Mouse (Mus musculus): ENCODE results near the gene Zfp385b.

The Zfp385b gene

GRCm38 (mm10) chr2:77705476-77705875, 114.0 kb downstream of the Zfp385b start:
- in situ Hi-C loops (cut with MboI): no loop called here

DNA sequence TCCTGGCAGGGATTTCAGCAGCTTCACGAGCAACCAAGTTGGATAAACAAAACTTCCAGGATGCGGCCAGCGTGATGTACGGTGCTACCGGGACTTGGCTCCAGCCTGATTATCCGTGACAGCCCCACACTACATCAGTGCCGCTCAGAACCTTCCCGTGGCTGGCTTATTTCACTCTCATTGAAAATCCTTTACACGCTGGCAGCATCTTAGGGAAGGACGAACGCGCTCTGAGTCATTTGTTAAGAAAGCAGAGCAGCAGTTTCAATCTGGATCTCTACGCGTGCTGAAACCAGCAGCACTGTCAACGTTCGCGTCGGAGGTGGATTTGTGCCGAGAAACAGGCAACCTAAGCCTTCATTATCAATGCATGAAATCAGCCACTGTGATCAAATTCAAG, 116.4 kb downstream of the Zfp385b start:
- in situ Hi-C loops (cut with MboI): no loop called here

GRCm38 (mm10) chr2:77691174-77691573, 128.3 kb downstream of the Zfp385b start:
- in situ Hi-C loops (cut with MboI): no loop called here

GRCm38 (mm10) chr2:77690316-77690715, 129.1 kb downstream of the Zfp385b start:
- in situ Hi-C loops (cut with MboI): no loop called here

DNA sequence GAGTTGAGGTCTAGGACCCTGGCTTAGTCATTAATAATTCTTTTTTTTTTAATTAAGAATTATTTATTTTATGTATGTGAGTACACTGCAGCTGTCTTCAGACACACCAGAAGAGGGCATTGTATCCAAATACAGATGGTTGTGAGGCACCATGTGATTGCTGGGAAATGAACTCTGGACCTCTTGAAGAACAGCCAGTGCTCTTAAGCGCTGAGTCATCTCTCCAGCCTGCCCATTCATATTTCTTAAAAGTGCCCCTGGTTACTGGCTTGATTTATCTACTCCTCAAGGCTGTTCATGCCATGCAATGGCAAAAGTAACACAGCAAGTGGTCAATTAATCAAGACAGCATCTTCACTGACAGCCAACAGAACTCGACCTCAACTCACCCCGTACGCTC, 130.8 kb downstream of the Zfp385b start:
- in situ Hi-C loops (cut with MboI): no loop called here

DNA sequence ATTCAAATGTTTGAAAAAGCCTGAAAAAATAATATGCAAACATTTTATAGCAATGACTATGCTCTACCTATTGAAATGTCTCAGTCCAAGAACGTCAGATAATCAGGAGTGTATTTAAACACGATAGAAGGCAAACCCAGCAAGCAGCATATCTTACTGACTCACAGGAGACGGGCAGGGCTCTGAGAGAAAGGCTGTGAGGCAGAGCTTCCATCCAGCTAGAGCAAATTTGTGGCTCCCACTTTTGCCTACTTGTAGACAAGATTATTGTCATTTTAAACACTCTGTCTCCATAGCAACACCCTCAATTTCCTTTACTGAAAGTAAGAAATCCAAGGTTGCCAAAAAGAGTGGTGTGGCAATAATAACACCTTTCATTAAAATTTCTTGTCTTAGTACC, 135.4 kb downstream of the Zfp385b start:
- in situ Hi-C loops (cut with MboI): no loop called here

- in situ Hi-C loops (cut with MboI): no loop called here
These were observed 137.2 kb downstream of the Zfp385b start for GRCm38 (mm10) chr2:77682205-77682604.

GRCm38 (mm10) chr2:77681741-77682140, 137.7 kb downstream of the Zfp385b start:
- in situ Hi-C loops (cut with MboI): no loop called here

DNA sequence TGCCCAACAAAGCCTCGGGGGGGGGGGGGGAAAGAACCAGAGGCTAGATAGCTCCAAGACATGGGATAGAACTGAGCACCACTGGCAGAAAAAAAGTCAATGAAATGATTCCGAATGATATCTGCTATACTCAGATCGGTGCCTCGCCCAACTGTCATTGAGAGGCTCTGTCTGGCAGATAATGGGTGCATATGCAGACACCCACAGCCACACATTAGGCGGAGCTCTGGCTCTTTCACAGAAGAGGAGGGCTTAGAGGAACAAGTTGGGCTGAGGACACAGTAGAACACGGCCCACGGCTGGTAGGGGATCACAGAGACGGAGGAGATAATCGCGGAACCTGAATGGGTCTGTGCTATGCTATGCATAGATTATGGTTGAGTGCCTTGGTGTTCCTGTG, 145.7 kb downstream of the Zfp385b start:
- in situ Hi-C loops (cut with MboI): no loop called here

- in situ Hi-C loops (cut with MboI): no loop called here
These were observed 147.1 kb downstream of the Zfp385b start for GRCm38 (mm10) chr2:77672215-77672905.

DNA sequence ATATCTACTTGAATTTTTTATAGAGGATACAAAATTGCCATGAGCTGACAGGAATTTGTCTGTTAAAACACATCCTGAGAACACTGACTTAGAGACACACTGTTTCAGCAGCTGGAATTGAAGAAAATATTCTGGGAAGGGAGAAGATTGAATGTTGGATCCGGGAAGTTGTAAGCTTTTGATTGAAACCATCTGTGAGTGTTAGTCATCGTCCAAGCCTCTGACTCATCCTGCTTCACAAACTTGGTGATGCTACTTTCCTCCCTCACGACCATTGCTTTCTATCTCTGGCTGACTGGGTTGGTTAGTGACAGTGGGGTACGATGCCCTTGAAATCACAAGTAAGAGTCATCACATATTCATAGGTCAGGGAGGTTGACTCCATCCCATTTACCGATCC, 157.3 kb downstream of the Zfp385b start:
- in situ Hi-C loops (cut with MboI): no loop called here

DNA sequence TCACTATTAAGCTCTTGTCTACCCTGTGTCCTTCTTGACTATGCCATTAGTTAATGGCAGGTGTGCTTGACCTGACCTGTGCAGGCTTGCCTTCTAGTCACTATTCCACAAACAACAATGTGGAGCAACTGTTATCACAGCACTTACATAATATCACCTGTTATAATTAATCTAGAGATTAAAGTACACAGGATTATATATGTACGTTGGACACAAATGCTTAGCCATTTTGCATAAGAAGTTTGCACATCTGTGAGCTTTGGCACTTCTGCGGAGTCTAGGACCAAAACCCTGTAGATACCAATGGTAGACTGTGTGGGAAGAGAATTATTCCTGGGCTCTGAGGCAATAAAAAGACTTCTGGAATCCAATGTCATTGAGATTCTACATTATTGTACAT, 165.8 kb downstream of the Zfp385b start:
- in situ Hi-C loops (cut with MboI): no loop called here

DNA sequence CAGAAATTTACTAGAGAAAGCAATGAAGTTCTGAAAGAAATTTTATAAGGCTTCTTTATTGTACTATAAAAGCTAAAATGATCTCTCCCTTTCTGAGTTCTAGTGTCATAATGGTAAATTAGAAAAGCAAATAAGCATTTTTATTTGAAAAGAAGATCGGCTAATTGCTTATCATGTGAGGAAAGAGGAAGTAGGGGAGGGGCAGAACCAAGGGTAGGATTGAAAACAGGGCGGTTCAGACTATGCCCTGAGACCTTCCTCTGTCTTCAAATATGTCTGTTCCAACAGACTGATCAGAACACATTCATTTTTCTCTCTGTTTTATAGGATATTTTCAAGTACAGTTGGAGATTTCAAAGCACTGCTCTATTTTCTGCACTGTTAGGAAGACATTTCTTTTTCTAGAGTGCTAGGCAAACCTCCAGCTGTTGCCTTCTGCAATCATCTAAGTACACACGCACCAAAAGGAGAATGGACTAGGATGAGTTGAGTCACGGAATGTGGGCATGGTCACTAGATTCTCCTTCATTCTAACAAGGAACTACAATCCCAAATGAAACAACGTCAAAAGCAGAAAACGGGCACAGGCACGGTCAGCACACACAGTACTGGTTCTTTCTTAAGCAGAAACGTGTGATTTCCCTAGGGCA, 177.8 kb downstream of the Zfp385b start:
- in situ Hi-C loops (cut with MboI): no loop called here

- in situ Hi-C loops (cut with MboI): no loop called here
These were observed 179.4 kb downstream of the Zfp385b start for GRCm38 (mm10) chr2:77639993-77640392.

DNA sequence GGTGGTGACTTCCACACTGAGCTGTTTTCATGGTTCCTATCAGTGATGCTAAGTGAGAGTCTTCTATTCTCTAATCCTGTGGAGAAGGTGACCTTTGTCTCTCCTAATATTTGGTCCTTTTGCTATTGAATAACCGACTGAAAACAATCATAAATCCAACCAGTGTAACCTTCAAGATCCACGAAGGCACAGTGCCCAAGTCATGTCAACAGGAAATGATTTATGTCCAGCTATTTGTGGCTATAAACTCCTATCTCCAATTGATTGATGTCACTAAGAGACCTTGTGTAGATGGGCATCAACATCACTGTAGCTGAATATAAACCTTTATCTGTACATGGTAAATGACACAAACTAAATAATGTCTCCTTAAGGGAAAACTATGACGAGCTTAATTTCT, 187.8 kb downstream of the Zfp385b start:
- in situ Hi-C loops (cut with MboI): no loop called here

DNA sequence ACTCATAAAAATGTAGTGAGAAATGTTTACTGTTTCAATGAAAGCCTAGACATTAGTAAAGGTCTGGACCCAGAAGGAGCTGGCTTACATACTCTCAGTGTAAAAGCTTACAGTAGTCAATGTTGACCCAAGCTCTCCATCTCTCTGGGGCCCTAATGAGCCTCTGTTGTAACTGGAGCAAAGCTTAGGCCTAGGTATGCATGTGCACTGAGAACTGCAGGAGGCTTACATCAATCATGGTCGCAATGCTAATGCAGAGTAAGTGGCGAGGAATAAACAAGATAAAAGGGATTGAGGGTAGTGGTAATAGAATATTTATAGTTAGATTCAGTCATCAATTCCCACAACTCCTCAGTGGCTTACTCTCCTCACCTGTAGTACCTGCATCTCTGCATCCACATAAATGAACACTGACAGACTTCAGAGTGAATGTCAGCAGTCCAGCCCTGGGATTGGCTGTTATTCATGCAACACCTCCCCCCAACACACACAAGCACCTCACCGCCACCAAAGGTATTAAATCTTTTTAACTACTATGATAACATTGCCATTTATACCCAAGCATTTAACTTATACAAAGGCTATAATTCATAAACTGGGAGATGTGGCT, 191.7 kb downstream of the Zfp385b start:
- in situ Hi-C loops (cut with MboI): no loop called here

- in situ Hi-C loops (cut with MboI): no loop called here
These were observed 200.8 kb downstream of the Zfp385b start for GRCm38 (mm10) chr2:77618686-77619085.

GRCm38 (mm10) chr2:77610303-77610991, 209.0 kb downstream of the Zfp385b start:
- in situ Hi-C loops (cut with MboI): no loop called here

- in situ Hi-C loops (cut with MboI): no loop called here
These were observed 210.0 kb downstream of the Zfp385b start for GRCm38 (mm10) chr2:77609452-77609851.

- in situ Hi-C loops (cut with MboI): no loop called here
These were observed 210.8 kb downstream of the Zfp385b start for GRCm38 (mm10) chr2:77608666-77609065.

- in situ Hi-C loops (cut with MboI): no loop called here
These were observed 226.0 kb downstream of the Zfp385b start for GRCm38 (mm10) chr2:77593461-77593860.

- in situ Hi-C loops (cut with MboI): no loop called here
These were observed 226.9 kb downstream of the Zfp385b start for GRCm38 (mm10) chr2:77592525-77592924.

Data from mature B cell (primary cell).